Mouse (Mus musculus) forebrain, postnatal 0 days (tissue): ENCODE measurements at regions not wholly inside any gene's neighbourhood (a gene's known extent, or its start where the extent isn't known, plus 50 kb on each side); places are given as distances from the start of the nearest gene placed in this dataset.

Source experiments
- ATAC-seq: fragments of 200-750 bp; cut with Nextera tagmentation; 2 replicates; pipeline ENCODE4 v1.8.0; 2017; ENCODE audit warnings: mild to moderate bottlenecking, moderate library complexity
- DNase-seq: peaks from one replicate; pipeline ENCODE4 v3.0.0-alpha.2; 2015
- H3K27ac ChIP-seq: fragments of 300-500 bp; sonication (generic); 2 replicates; pipeline ENCODE4 v1.5.1; 2014; ENCODE audit warnings: low read depth, mild to moderate bottlenecking, antibody characterized with exemption, low read length, moderate library complexity, mixed read lengths
- H3K27me3 ChIP-seq: fragments of 300-500 bp; sonication (generic); 2 replicates; pipeline ENCODE4 v1.6.1; 2014; ENCODE audit warnings: mild to moderate bottlenecking, low read length, mixed read lengths; ENCODE audit not compliant: insufficient read depth
- H3K36me3 ChIP-seq: fragments of 300-500 bp; sonication (generic); 2 replicates; pipeline ENCODE4 v1.6.1; 2014; ENCODE audit warnings: mild to moderate bottlenecking, moderate library complexity; ENCODE audit not compliant: insufficient read depth
- H3K4me1 ChIP-seq: fragments of 300-500 bp; sonication (generic); 2 replicates; pipeline ENCODE4 v1.6.1; 2014; ENCODE audit warnings: antibody characterized with exemption; ENCODE audit not compliant: insufficient read depth
- H3K4me2 ChIP-seq: fragments of 300-500 bp; sonication (generic); 2 replicates; pipeline ENCODE4 v1.6.1; 2014; ENCODE audit warnings: low read depth, mild to moderate bottlenecking, moderate library complexity
- H3K4me3 ChIP-seq: fragments of 300-500 bp; sonication (generic); 2 replicates; pipeline ENCODE4 v1.5.1; 2014; ENCODE audit warnings: low read depth, low read length, mixed read lengths
- H3K9ac ChIP-seq: fragments of 300-500 bp; sonication (generic); 2 replicates; pipeline ENCODE4 v1.6.1; 2014; ENCODE audit warnings: mild to moderate bottlenecking
- H3K9me3 ChIP-seq: fragments of 300-500 bp; sonication (generic); 2 replicates; pipeline ENCODE4 v1.6.1; 2016; ENCODE audit warnings: low read length
- CTCF ChIP-seq: sonication (generic); IDR thresholded peaks from 2 replicates; pipeline ENCODE4 v1.5.1; 2016; ENCODE audit warnings: antibody characterized with exemption, control low read depth, low read depth
- WGBS: fragments of 180-500 bp; shearing (Covaris S2); extraction: QIAGEN DNeasy Blood & Tissue Kit; methylation state at CpG from one replicate; pipeline ENCODE4 v1.1.7; 2014; 5-methylcytosine and 5-hydroxymethylcytosine counted together

DNA sequence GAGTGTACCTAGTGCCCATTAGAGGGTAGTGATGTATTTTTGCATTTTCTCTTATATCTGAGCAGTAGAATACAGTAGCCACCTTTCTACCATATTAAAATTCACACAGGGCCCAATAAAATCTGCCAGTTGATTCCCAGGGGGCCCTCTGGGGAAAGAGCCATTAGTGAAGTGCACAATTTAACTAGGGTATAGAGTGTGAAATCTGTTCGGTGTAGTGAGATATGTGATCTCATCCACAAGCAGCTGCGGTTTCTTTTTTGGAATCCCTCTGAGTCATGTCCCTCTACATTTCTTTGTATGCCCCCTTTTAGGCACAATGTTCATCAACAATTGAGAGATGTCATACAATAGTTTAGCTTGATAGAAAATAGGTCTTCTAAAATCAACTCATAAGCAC, 847.1 kb downstream of the D3Ertd751e start:
- DNase-seq (no peak), ATAC-seq (no peak)
- Histone ChIP-seq H3K27ac (no peak overlapping the region), H3K36me3 (no peaks in the 10 kb centered on the region), H3K4me3 (no peak overlapping the region), H3K4me1 (no peaks in the 10 kb centered on the region), H3K27me3 (no peaks in the 10 kb centered on the region), H3K4me2 (no peak overlapping the region), H3K9me3 (no peaks in the 10 kb centered on the region), H3K9ac (no peak overlapping the region)
- WGBS, result 67% methylated on average over 2 of the region's 2 CpGs
- no peak for TF ChIP-seq CTCF

GRCm38 (mm10) chr3:42590126-42590525, 847.7 kb downstream of the D3Ertd751e start:
- ATAC-seq, result no peak
- Histone ChIP-seq H3K36me3 (no peaks in the 10 kb centered on the region), H3K27ac (no peak overlapping the region), H3K27me3 (no peaks in the 10 kb centered on the region), H3K4me1 (no peaks in the 10 kb centered on the region), H3K4me3 (no peak overlapping the region), H3K9me3 (no peaks in the 10 kb centered on the region), H3K4me2 (no peak overlapping the region), H3K9ac (no peak overlapping the region)
- no peak for TF ChIP-seq CTCF
- 97% methylated on average over 2 of the region's 2 CpGs for WGBS
- no peak for DNase-seq

DNA sequence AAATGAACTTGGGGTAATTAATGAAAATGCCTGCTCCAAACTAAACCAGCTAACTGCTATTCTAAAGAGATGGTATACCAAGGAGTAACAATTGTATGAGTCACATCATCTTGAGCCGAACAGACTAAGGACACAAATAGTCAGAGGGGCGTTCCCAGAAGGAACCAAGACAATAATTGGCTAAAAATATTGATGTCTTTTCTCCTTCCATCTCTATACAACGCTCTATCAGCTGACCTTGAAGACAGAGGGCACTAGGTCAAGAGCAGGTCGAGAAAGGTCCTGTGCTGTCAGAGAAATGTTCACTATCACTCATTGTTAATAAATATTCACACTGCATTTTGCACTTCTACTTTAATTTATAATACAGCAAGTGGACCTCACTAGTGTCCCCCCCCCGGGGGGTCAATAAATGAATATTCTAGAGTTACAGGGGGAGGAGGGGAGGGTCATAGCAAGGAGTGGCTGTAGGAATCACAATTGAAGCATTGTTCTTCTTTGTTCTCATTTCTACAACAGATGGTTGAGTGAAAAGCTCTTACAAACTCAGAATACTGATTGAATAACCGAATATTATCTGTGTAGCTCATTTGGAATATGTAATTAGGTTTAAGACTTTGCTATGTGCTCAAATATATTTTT, 851.5 kb downstream of the D3Ertd751e start:
- Histone ChIP-seq H3K27ac (no peak overlapping the region), H3K4me2 (no peak overlapping the region), H3K4me1 (no peaks in the 10 kb centered on the region), H3K9me3 (no peaks in the 10 kb centered on the region), H3K4me3 (no peak overlapping the region), H3K36me3 (no peaks in the 10 kb centered on the region), H3K27me3 (no peaks in the 10 kb centered on the region), H3K9ac (no peak overlapping the region)
- no peak for DNase-seq
- TF ChIP-seq CTCF, result no peak
- ATAC-seq, result no peak
- WGBS, result 77% methylated on average over 6 of the region's 6 CpGs

- Histone ChIP-seq H3K9ac (no peak overlapping the region), H3K36me3 (no peaks in the 10 kb centered on the region), H3K9me3 (no peaks in the 10 kb centered on the region), H3K4me2 (no peak overlapping the region), H3K4me3 (no peak overlapping the region), H3K27me3 (no peaks in the 10 kb centered on the region), H3K27ac (no peak overlapping the region), H3K4me1 (no peaks in the 10 kb centered on the region)
- WGBS, result 63% methylated on average over 1 of the region's 1 CpGs
- ATAC-seq (no peak), DNase-seq (no peak)
- no peak for TF ChIP-seq CTCF
Measured at GRCm38 (mm10) chr3:42596686-42597085, 854.3 kb downstream of the D3Ertd751e start.
